Mouse (Mus musculus): ENCODE data around the gene Actl7a.

The Actl7a gene

DNA sequence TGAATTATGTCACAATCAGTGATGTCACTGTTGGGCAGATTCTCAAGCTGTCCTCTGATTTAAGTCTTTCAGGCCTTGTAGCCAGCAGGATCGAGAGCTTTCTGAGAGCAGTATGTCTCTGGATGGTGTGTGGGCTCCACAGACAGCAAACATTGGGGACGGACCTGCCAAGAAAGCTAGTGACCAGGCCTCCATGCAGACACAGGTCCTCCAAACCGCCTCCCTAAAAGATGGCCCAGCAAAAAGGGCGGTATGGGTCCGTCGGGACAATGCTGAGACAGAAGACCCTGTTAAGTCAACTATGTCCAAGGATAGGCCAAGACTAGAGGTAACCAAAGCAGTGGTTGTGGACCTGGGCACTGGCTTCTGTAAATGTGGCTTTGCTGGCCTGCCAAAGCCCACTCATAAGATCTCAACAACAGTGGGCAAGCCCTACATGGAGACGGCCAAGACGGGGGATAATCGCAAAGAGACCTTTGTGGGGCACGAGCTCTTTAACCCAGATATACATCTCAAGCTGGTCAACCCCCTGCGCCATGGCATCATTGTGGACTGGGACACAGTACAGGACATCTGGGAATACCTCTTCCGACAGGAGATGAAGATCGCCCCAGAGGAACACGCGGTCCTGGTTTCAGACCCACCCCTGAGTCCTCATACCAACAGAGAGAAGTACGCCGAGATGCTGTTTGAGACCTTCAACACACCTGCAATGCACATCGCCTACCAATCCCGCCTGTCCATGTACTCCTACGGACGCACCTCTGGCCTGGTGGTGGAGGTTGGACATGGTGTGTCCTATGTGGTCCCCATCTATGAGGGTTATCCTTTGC lies at the start of gene Actl7a:
Actl7a (plus strand) TSS at position 51 of the 833 bp plus-strand sequence.
- no peak for DNase-seq (ENCODE audit: low read depth)

DNA sequence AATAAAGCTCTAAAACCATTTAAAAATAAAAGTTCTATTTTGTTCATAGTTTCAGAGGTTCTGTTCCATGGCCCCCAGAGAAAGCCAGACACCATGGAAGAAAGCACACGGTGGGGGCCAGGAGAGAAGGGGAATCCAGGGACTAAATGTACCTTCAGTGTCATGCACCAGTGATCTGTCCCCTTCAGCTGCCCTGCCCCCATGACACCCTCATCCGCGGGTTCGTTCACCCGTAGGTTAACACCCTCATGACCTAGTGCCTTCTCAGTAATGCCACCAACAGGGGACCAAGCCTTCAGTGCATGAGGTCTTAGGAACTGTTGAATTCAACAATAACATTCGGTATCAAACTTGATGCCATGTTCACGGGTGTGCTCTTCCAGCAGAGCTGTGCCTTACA lies 46.8 kb upstream of the Actl7a start:
- no peak for DNase-seq (ENCODE audit: low read depth)

DNA sequence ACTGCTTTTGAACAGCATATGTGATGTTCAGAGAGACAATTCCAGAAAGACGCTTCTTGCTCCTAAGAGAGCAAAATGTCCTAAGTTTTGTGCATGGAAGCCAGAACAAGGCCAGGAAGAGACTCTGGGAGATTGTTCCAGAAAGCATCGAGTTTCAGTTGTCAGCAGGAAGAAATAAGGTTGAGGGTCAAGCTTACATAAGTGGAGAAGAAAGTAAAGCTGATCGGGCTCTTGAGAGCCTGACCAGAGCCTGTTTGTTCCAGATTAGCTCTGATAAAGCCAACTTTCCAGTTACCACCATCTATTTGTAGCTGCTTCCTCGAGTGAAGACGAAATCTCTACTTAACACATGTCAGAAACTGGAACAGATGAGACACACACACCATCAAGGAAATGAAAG lies 44.5 kb upstream of the Actl7a start:
- no peak for DNase-seq (ENCODE audit: low read depth)

DNA sequence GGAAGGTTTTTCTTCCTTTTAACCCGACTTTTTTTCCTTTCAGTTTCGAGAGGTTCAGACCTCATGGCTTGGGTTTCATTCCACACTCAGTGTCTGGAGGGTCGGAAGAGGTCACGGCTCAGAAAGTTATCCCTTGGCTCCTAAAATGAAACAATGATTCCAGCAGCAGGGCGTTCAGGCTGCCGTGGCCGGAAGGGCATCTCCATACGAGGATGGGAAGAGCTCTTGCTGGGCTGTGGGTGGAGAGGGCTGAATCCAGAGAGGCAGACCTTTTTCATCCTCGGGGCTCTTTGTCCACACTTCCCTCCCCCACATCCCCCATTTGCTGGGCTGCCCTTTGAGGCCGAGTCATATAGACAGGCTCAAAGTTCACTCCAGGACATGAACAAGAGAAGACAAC lies 41.0 kb upstream of the Actl7a start:
- DNase-seq (ENCODE audit: low read depth): no peak

DNA sequence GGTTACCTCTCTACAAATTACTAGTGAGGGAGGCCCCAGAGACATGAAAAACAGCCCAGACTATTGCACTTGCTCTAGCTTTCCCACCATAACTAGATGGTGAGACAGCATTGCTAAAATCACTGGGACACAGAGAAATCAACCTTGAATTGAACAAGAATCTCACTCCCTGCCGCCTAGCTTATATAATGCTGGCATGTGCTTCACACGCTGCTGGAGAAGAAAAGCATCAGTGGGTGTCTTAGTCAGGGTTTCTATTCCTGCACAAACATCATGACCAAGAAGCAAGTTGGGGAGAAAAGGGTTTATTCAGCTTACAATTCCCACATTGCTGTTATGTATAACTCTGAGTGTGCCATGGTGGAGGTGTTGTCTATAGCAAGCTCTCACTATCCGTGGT lies 30.1 kb upstream of the Actl7a start:
- no peak for DNase-seq (ENCODE audit: low read depth)

DNA sequence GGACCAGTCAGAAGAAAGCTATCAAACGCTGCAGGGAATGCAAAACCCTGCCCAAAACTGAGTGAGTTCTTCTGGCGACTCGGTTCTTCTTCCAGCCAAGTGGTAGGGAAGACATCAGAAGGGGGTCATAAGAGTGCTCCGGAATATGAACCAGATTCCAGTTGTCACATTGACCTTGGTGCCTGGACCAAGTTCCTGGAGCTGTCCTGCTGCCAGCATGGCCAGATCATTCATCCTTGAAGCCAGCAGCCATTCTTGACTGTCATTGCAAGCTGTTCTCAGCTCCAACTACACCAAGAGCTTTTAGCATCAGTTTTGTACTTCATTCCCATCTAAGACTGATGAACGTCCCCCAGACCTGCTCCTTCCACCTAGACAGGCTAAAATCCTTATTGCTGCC lies 26.4 kb upstream of the Actl7a start:
- DNase-seq (ENCODE audit: low read depth): no peak

DNA sequence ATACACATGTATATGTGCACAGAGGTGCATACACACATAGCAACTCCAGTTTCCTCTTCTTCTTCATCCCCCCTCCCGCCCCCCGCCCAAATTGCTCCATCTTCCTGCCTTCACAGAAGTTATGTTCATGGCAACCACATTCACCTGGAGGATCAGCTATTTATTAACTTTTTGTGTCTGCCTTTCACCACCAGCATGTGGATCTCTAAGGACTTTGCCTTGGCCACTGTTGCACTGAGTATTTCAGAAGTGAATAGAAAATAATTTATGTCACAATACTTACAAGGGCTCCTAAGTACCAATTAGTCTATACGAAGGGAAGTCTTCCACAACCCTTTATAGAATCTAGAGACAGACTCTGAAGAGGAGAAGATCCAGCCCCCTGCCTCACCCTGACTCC lies 25.3 kb upstream of the Actl7a start:
- DNase-seq (ENCODE audit: low read depth): no peak

DNA sequence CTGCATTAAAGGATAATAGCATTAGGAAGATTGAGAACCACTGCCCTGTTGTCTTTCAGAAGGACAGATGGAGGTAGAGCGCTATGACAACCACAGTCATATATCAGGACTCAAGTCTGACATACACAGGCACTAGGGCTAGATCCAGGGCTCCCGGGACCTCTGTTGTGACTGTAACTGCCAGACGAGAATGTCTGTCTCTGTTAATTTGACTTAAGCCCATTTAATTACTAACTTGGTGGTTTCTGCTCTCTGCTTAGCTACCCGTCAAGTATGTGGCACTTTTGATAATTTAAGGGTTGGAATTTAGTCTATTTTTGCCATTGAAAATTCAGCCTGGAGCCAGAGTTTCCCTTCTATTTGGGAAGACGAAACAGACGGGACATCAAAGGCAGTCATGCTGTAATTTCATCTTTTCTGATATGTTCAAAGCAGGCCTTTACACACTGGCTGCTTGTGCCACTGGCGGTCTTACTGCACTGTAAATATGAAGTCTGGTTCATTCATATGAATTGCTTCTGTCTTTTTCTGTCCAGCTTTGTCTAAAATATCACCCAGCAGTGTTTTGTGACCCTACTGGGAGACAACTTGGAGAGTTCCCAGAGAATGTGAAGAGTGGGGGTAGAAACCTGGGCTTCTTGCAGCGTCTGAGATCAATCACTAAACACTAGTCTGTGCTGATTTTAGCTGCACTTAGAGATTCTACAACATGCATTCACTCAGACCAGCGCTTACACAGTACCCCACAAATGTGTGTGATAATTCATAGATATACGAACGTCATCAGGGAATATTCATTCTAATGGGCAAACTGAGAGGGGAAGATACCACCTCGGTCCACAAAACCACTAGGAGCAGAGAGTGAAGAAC lies 24.4 kb upstream of the Actl7a start:
- DNase-seq (ENCODE audit: low read depth): no peak

DNA sequence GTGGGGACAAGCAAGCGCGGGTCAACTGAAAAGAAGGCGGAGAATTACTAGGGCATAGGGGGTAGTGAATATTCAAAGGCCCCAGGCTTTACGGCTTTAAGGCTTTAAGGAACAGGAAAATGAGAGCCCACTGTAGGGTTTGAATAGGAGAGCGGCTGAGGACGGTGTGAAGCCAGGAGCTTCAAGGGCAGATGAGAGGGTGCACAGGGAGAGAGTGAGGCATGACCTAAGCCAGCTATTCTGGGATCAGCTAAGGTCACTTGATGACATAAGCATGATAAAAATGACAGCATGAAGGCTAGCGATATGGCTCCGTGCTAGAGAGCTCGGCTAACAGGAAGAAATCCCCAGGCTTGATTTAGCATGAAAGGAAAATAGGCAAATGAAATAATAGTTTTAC lies 23.8 kb upstream of the Actl7a start:
- no peak for DNase-seq (ENCODE audit: low read depth)

DNA sequence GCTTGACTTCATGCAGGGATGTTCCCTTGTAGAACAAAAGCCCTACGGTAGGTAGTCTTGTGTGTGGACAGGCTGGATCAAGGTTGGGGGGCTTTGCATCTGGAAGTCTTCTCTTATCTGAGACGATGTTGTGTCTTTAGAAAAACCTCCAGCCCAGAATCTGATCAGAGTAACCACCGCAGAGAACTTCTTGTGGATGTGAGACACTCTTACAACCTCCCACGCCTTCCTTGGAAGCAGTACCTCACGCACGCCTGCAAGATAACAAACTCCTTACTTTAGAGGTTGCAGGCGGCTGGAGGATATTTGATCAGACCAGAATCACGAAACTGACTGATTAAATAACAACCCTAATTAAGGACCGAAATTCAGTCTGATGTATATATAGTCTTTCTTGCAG lies 22.8 kb upstream of the Actl7a start:
- DNase-seq (ENCODE audit: low read depth): no peak

DNA sequence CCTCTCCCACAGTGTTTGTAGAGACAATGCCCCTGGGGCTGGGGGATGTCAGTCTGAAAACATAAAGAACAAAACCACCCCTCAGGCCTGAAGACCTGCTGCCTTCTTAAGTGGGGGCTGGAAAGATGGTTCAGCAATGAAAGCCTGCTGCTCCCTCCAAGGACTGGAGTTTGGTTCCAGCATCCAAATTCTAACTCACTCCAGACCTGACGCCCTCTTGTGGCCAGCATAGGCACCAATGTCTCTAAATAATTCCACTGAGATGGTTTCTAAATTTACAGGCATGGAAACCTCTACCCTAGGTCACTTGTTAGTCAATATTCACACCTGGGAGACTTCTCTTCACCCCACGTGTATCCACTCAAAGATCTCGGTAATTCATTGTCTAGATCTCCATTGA lies 21.7 kb upstream of the Actl7a start:
- DNase-seq (ENCODE audit: low read depth): no peak

DNA sequence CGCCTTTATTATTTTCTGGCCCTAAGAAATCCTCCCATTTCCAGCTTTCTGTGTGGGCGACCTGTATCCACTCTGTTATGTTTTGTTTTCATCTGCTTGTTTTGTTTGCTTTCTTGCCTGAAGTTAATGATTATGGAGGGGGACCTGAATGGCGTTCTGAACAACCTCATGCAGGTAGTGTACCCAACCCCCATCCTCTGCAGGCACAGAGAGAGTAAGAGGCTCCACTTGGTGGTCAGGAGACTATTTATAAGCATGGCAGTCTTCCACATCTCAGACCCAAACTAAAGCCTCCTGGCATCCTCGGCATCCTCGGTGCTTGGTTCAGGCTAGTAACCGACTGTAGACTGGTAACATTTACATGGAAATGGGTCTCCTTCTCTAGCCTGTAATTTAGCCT lies 20.9 kb upstream of the Actl7a start:
- DNase-seq (ENCODE audit: low read depth): no peak

DNA sequence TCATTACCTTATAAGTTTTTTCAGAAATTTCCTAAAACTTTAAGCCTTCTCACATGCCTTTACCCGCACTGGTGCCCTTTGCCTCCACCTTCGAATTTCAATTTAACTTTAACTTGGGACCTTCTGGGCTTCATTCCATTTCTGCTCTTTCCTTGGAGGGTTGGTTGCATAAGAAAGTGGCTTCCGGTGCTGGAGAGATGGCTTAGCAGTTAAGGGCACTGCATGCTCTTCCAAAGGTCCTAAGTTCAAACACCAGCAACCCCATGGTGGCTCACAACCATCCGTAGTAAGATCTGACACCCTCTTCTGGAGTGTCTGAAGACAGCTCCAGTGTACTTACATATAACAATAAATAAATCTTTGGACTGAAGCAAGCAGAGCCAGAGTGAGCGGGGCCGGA lies 20.0 kb upstream of the Actl7a start:
- DNase-seq (ENCODE audit: low read depth): no peak

DNA sequence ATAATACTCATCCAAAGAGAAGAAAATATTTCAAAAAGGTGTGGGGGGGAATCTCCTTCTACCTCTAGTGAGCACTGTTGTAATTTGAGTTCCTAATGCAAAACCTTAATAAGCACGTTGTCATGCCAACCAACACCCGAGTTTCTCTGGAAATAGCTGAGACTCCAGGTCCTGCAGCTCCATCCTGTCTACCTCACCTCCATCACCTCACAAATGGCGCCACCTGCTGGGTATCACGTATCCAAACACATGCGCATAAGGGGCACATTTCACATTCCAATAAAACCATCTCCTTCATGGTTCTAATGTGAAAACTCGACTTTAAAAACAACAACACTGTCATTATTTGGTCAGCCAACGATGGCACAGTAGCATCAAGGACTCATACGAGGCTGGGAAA lies 17.4 kb upstream of the Actl7a start:
- no peak for DNase-seq (ENCODE audit: low read depth)

DNA sequence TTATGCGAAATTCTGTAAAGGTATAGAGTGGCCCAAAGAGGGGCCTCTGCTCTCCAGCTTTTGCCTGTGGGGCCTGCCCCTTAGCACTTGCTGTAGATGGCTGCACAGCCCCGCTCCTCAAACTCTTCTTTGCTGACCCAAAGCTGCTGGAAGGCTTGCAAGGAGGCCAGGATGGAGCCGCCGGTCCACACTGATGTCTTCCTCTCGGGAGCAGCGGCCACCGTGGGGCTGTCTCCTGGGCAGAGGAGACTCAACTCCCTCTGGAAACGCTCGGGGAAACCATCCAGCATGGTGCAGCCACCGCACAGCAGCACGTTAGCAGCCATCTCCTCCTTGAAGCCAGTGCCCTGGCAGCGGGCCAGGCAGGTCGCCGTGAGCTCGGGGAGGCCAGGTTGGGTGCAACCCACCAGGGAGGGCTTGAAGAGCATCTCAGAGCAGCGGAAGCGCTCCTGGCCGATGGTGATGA lies 3.2 kb upstream of the Actl7a start, which contains the start of gene Gm26657:
Gm26657 (plus strand) TSS at position 51 of the 466 bp plus-strand sequence.
- DNase-seq (ENCODE audit: low read depth): no peak

DNA sequence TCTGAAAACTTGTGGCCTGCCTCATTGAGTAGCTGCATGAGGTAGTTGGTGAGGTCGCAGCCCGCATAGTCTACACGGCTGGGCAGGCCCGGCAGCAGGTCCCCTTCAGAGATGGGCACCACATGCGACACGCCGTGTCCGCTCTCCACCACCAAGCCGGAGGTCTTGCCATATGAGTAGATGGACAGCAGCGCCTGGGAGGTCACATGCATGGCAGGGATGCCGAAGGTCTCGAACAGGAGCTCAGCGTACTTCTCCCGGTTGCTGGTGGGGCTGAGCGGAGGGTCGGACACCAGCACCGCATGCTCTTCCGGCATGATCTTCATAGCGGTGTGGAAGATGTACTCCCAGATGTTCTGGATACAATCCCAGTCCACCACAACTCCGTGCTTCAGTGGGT lies 2.6 kb upstream of the Actl7a start:
- DNase-seq (ENCODE audit: low read depth): no peak

DNA sequence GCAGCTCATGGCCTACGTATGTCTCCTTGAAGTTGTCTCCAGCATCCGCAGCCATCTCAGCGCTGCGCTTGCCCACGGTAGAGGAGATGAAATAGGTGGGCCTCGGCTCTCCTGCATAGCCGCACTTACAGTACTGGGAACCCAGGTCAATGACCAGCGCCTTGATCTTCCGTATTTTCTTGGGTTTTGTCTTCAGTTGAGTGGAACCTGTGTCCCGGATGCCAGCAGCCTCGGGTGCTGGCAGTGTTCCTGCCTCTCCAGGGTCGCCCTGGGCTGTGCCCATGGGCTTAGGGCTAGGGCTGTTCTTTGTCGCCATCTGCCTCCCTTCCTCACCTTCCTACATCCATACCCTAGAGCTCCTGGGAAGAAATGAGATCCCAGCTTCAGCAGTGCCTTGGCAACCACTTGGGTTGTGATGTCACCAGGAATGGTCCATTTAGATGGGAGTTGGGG lies 2.1 kb upstream of the Actl7a start, which contains the start of gene Actl7b:
Actl7b (minus strand) TSS at position 403 of the 453 bp plus-strand sequence.
- no peak for DNase-seq (ENCODE audit: low read depth)

DNA sequence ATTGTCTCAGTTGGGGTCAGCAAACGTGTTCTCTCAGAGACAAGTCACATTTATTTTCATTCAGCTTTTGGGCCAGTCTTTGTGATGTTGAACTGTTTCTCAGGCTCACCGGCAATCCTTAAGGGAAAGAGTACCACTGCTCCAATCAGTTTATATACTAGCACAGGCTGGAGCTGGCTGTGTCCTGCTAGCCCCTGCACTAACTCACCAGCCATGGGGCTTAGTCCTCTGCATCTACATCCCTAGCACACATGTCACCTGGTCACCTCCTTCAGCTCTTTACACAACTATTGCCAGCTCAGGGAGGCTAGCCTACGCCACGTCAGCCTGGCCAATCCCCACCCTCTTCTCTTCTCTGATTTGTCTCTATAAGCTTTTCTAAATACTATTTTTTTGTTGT lies 515 bp upstream of the Actl7a start:
- no peak for DNase-seq (ENCODE audit: low read depth)

DNA sequence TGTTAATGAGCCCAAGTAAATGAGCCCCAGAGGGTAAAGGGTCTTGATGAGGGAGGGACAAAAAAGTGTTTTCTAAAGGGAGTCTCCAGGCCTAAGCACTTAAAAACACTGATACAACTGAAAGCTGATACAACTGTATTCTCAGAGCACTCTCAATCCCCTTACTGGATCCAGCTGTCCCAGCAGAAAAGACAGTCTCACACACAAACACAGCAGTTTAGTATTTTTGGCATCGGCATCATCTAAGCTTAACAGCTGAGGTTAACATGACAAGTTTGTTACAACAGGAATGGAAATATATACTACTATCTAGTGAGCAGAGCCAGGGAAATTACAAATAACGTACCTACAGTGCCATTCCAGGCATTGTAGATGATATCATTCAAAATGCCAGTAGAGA lies 3.1 kb downstream of the Actl7a start:
- no peak for DNase-seq (ENCODE audit: low read depth)

DNA sequence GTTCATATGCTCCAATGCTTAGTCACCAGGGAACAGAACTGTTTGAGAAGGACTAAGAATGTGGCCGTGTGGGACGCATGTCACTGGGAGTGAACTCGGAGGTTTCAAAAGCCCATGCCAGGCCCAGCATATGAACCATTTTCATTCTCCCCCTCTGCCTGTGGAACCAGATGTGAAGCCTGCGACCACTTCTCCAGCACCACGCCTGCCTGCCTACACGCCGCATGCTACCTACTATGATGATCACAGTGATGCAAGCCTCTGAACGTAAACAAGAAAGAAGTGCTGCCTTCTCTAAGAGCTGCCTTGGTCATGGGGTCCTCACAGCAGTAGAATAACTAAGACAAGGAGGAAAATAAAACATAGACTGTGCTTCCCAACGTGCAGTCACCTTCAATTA lies 4.2 kb downstream of the Actl7a start:
- DNase-seq (ENCODE audit: low read depth): no peak

DNA sequence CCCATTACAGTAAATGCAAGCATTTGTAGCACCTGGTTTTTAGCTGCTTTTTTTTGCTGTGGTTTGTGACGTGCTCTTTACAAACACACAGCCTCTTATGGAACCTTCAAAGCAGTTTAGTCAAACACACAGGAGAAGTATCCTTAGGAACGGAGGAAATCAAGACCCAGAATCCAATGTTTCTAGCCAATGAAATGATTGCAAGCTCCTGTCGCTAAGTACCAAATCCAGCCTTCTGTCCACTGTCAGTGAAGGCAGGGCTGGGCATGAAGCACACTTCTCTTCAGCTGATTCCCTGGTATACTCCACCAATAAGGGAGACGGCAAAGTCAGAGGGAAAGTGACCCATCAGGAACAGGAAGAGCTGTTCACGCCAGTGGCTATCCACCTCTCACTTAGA lies 12.8 kb downstream of the Actl7a start:
- no peak for DNase-seq (ENCODE audit: low read depth)

DNA sequence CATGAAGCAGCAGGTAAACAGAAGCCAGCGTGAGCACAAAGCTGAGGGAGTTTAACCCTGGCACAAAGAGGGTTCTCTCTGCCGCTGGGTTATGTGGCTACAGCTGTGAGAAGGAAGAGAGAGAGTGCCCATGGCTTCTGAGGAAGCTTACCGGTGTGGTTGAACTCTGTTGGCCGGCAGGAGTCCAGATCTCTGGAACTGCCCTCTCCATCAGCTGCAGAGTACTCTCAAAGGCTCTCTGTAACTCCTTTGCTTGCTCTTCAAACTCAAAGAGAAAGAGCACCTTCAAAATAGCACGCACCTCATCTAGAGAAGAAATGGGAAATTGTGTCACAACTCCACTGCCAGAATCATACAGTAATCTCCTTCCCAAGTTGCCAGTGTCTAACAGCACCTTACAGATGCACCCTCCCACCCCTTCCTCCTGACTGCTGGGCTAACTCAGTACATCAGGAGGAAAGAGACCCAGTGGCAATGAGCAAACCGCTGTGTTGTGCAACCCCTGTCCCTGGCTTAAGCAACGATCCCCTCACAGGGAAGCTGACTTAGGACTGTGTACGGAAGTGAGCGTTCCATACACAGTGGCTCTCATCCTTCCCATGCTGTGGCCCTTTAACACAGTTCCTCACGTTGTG lies 13.9 kb downstream of the Actl7a start:
- no peak for DNase-seq (ENCODE audit: low read depth)

DNA sequence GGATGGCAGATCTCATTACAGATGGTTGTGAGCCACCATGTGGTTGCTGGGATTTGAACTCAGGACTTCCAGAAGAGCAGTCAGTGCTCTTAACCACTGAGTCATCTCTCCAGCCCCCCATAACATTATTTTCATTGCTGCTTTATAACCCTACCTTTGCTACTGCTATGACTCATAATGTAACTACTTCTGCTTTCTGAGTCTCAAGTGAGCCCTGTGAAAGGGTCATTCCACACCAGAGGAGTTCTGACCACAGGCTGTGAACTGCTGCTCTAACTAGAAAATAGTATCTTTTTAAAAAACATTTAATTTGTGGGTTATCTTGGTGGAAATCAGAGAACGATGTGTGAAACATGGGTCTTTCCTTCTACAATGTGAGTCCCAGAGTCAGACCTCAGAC lies 14.5 kb downstream of the Actl7a start:
- DNase-seq (ENCODE audit: low read depth): no peak
